Mouse (Mus musculus) kidney, adult 2 months (tissue): ENCODE data around the gene 4921517D22Rik. TPM values are rescaled to one million over a fixed set of nuclear protein-coding genes. Genes with fewer than 3 reads are reported as not detected.

ENCODE experiments used
- DNase-seq: peaks from one replicate; pipeline ENCODE4 v3.0.0; 2021
- H3K27ac ChIP-seq: fragments of 200-500 bp; 2 replicates; pipeline ENCODE4 v1.5.1; 2012; ENCODE audit warnings: low read depth, low read length, control low read depth, inconsistent platforms; ENCODE audit not compliant: insufficient read depth
- H3K27me3 ChIP-seq: fragments of 200-500 bp; replicated peaks from 2 replicates; pipeline ENCODE4 v1.6.1; 2012; ENCODE audit warnings: mild to moderate bottlenecking, moderate library complexity, low read length, inconsistent platforms; ENCODE audit not compliant: control insufficient read depth, insufficient read depth
- H3K36me3 ChIP-seq: fragments of 200-500 bp; 2 replicates; pipeline ENCODE4 v1.6.1; 2012; ENCODE audit warnings: mild to moderate bottlenecking, moderate library complexity, low read length, inconsistent platforms; ENCODE audit not compliant: control insufficient read depth, insufficient read depth
- H3K4me1 ChIP-seq: fragments of 200-500 bp; 2 replicates; pipeline ENCODE4 v1.6.1; 2011; ENCODE audit warnings: low read length; ENCODE audit not compliant: control insufficient read depth, insufficient read depth
- H3K4me3 ChIP-seq: fragments of 200-500 bp; 2 replicates; pipeline ENCODE4 v1.5.1; 2011; ENCODE audit warnings: mild to moderate bottlenecking, low read depth, low read length, control low read depth; ENCODE audit not compliant: insufficient read depth
- CTCF ChIP-seq: fragments of 200-500 bp; conservative IDR thresholded peaks from 2 replicates; pipeline ENCODE4 v1.5.1; 2011; ENCODE audit warnings: low read depth, mild to moderate bottlenecking, control low read depth, low read length, moderate library complexity, mixed read lengths; ENCODE audit not compliant: insufficient read depth, insufficient read length
- POLR2A ChIP-seq: fragments of 200-500 bp; IDR thresholded peaks from one replicate; pipeline ENCODE4 v1.6.1; 2011; ENCODE audit warnings: low read depth, low read length, control low read depth
- WGBS: fragments of 180-500 bp; shearing (Covaris S2); methylation state at CpG from one replicate; pipeline ENCODE4 v1.1.7; 2018; 5-methylcytosine and 5-hydroxymethylcytosine counted together
- polyA plus RNA-seq: library from polyadenylated mRNA; depleted of rRNA; stranded (reverse); fragments of >200 nt; gene quantifications from 2 replicates; pipeline ENCODE4 v1.2.3, GENCODE M21; 2012; rRNA removed

Gene 4921517D22Rik
- polyA plus RNA-seq, 1 experiment: not detected

DNA sequence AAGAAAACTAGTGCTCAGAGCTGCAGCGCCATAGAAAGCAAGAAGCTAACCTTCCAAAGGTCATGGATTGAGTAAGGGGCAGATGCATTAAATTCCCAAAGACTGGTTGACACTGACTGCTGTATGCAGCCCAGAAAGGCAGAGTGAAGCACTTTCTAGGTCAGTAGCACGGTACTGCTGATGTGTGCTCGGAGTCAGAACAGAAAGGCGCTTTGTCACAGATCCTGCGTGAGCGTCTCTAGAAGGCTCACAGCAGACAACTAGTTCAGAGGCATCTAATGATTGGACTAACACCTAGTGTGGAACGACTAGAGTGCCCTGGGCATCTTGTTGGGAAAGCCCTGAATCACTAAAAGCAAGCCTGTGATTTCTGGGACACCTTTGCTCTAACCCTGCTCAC is 56.1 kb downstream of the 4921517D22Rik start:
- TF ChIP-seq CTCF: no peak
- no peak for TF ChIP-seq POLR2A
- WGBS: 88% methylated on average over 7 of the region's 7 CpGs
- Histone ChIP-seq H3K27me3 (no peaks in the 10 kb centered on the region), H3K4me1 (no peaks in the 10 kb centered on the region), H3K36me3 (peaks cover 2% of the 10 kb centered on the region; the same call in 1 of the 2 replicates), H3K27ac (no peak overlapping the region), H3K4me3 (no peak overlapping the region)
- DNase-seq: no peak

Other genes starting within 250 kb of the 4921517D22Rik start
- gene Agtpbp1, start 108.9 kb downstream of the 4921517D22Rik start, polyA plus RNA-seq: 7.0 and 7.6 TPM in 2 replicates
- 24.0 and 28.1 TPM in 2 replicates for gene Naa35, start 108.8 kb downstream of the 4921517D22Rik start, polyA plus RNA-seq
- 5.3 and 6.5 TPM in 2 replicates for gene Golm1, start 18.3 kb downstream of the 4921517D22Rik start, polyA plus RNA-seq
- not detected in 2 replicates for gene Spata31d1a, start 16.2 kb upstream of the 4921517D22Rik start, polyA plus RNA-seq
- gene Spata31d1b, start 18.2 kb upstream of the 4921517D22Rik start, polyA plus RNA-seq: 0.03 TPM in 2 replicates
- gene Spata31d1d, start 37.6 kb upstream of the 4921517D22Rik start, polyA plus RNA-seq: 0.05 TPM in 1 of 2 replicates, not detected in the other
- gene 1700014D04Rik, start 52.6 kb upstream of the 4921517D22Rik start, polyA plus RNA-seq: 0.09 TPM in 1 of 2 replicates, not detected in the other
- 164 and 171 TPM in 2 replicates for gene Isca1, start 75.7 kb upstream of the 4921517D22Rik start, polyA plus RNA-seq
- not detected in 2 replicates for gene Gm49354, start 88.1 kb upstream of the 4921517D22Rik start, polyA plus RNA-seq
- 14.5 and 14.6 TPM in 2 replicates for gene Tut7, start 129.0 kb upstream of the 4921517D22Rik start, polyA plus RNA-seq